Mouse (Mus musculus): ENCODE results near the gene St8sia1.
A peak's percentile ranks its signal among the peaks of the same experiment; 100 is the strongest.

St8sia1 gene

DNA sequence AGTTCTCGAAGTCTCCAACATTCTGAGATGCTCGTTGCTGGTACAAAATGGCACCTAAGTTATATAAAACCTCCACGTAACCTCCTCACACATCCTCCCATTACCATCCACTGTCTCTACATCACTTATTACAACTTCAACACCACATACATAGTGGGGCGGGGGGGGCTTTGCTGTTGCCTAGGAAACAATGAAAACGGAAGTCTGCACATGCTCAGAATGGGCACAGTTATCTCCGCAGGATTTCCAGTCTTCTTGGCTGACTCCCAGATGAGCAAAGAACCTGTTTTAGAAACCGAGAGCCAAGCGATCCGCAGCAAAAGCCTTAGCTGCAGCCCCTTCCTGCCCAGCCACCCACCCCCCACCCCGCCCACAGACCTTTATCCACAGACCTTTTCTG is 174.5 kb downstream of the St8sia1 start:
- DNase-seq (ENCODE audit: low read depth, low spot score): no peak

DNA sequence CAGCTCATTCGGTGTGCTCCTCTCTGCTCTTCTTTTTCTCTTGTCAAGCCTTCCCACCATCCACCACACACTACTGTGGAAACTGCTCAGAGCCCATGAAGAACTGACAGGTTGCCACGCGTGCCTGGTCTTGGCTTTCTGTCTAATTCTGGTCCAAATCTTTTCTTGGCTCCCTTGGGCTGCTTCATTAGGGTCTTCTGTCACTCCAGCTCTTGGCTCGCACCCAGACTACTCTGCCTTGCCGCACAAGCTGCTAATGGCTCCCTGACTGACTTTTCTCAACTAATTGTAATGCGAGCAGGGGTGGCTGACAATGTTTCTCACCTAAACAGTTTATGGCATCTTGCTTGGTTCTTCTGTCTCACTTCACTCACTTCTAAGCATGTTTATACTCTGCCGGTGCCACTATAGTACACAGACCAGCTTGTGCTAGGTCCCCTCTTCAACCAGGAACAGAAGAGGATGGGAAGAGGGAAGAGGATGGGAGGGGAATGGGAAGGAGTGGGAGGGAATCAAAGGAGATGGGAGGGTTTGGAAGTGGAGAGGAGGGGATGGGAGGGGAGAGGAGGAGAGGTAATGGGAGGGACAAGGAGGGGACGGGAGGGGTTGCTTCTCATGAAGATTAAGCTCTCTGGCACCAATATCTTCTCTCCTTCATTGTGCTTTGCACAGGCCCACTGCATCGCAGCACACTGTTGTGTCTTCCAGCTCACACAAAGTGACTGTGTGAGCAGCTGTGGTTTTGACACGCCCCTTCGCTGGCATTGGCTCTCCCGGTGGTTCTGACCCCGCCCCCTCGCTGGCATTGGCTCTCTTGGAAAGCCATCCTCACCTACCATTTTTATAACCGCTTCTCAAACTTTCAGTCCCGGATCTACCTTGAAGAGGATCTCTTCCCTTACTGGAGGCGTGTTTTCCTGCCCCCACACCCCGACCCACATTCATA is 175.9 kb downstream of the St8sia1 start:
- DNase-seq (ENCODE audit: low read depth, low spot score): no peak

DNA sequence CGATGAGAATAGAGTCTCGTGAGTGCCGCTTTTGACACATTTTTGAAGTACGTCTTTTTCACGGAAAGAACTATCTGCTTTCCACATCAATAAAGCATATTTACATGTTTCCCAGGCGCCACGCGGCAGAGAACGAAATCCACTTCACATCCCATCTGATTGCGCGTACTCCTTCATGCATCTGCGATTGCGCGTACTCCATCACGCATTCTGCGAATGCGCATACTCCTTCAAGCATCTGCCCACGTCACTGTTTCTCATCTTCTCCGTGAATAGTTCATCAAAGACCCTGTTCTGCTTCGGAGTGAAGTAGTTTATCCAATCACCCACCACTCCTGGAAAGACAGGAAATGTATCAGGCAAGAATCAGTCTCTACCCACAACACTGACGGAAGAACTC is 178.1 kb downstream of the St8sia1 start:
- no peak for DNase-seq (ENCODE audit: low read depth, low spot score)

DNA sequence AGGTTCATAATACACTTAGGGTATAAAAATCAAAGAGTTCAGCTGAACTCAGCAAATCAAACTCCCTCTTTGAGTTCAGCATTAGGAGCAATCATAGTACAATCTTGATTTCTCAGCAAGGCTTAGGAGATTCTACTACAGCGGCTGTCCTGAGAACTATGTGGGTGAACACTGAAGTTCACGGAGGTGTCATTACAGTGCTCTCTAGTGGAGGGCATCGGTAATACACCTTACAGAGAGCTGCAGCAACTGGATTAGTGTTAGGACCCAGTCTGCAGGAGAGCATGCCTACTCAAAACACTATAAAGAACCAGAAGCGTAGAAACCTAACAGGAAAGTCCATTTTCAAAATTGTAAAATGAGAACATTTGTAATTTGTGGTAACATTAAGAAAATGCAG is 178.9 kb downstream of the St8sia1 start:
- DNase-seq (ENCODE audit: low read depth, low spot score): peak; percentile 43

DNA sequence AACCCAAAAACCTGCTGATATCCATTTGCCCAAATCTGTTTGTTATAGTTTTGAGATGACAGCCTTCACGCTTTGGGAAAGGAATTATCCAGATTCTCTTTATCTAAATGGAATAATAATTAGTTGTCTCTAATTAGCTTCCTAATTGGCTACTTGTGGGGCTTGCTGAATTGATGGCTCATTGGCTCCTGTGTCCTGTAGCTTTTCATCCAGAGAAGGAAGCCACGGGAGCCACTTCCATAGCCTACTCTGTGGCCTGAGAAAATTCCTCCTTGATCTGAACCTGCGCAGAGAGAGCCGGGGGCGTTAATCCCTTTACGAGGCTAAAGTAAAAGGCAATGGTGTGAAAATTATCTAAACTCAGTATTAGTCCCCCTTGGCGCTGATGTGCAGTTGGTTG is 183.0 kb downstream of the St8sia1 start:
- no peak for DNase-seq (ENCODE audit: low read depth, low spot score)

DNA sequence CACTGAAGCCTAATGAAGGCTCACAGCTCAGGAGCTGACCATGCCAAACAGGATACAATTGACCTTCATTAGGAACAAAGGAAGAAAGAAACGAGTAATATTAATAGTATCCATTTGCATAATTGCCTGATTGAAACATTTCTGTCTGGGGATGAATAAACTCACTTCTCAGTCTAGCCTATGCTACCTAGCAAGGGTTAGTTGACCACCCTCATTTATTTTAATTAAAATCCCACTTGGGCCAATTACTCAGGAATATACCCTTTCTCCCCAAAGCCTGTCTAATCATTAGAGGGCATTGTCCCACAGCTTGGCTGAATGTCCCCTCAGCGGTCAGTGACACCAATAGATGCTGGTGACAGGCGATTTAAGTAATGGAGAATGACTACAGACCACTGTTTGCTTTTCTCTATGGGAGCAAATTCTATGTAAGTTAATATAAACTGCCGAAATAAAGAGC is 183.6 kb downstream of the St8sia1 start:
- DNase-seq (ENCODE audit: low read depth, low spot score): no peak

DNA sequence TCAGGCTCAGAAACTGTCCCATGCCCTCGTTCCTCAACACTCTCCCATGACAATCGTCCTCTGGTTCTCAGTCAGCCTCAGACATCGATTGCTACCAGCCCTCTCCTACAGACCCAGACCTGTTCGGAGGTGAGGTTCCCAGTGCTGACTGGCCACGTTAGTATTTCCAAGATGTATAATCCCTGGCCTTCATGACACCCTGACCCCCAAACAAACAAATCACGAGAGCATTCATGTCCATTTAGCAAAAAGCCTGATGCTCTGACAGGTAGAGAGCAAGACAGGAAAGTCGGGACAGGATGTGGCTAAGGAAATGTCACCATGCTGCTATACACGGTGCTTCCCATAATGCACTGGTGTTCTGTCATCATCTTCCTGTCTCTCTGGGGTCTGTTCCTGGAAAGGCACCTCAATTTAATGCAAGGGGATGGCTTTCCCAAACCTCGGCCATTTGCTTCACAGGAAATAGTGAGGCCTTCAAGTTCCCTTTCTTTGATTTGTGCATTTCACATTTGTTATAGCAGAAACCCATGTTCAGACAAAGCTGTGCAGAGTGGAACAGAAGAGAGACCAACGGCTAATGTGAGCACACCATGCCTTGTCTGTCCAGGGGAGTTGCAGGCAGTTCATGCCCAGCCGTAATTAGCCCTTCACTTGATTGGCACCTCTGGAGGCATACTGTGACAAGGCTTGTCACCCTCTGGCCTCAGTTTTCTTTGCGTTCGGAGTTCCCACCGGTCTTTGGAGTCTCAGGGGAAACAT is 184.3 kb downstream of the St8sia1 start:
- DNase-seq (ENCODE audit: low read depth, low spot score): no peak

DNA sequence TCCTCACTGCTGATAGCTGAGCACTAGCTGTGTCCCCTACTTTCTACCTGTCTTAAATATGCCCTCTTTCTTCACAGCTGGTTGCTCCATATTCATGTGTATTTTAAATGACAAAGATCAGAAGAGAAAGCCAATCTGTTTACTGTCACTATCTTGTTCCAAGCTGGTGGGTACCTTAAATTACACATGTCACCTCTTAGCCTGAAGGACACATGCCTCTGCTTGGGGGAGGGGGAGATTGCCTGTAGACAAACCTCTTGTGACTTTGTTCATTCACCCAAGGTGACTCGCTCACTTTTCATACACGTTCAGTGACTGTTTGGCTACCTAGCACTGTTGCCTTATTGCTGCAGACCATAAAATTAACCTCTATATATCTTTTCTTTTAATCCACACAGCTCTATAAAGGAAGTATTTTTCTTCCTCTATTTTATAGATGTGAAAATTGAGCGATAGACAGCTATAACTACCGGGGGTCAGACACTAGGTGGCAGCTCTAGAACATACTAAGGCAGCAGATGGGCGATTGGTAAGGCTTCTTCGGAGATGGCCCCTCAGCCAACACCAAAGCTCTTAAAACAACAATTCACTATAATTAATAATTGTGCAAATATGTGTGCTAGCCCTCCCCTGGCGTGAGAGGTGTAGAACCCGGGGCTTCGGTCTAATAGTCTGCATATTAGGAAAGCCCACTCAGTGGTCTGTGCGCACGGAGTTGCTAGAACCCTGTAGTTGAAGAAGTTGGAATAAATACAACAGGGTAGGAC is 185.0 kb downstream of the St8sia1 start:
- peak; percentile 32 for DNase-seq (ENCODE audit: low read depth, low spot score)

DNA sequence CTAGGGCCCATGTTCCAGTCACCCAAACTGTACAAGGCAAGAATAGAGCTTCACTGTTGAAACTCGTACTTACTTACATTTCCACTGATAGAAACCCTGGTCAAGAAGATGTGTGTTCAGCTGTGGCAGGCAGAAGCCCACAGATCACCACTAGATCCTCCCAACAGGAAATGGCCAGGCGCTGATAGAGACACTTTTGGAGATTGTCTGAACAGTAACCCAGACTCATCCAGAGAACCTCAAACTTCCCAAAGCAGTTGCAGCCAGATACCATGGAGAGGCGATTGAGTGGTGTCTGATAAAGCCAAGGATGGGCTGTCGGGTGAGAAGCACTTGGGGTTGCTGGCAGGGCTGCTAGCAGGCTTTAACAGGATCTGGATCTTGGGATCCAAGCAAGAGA is 187.3 kb downstream of the St8sia1 start:
- no peak for DNase-seq (ENCODE audit: low read depth, low spot score)

DNA sequence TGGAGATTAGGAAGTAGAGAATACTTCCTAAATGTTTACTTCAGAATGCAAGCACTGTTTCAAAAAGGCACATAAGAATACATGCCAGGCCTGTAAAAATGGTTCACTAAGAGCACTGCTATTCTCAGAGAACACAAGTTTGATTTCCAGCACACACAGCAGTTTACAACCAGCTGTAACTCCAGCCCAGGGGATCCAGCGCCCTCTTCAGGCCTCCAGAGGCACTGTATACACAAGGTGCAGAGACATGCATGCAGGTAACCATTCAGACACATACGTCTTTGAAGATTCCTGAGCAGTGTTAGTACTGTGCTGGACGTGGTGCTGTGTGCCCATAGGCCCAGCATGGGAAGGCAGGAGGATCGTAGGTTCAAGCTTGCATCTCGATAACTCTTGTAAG is 190.7 kb downstream of the St8sia1 start:
- no peak for DNase-seq (ENCODE audit: low read depth, low spot score)

DNA sequence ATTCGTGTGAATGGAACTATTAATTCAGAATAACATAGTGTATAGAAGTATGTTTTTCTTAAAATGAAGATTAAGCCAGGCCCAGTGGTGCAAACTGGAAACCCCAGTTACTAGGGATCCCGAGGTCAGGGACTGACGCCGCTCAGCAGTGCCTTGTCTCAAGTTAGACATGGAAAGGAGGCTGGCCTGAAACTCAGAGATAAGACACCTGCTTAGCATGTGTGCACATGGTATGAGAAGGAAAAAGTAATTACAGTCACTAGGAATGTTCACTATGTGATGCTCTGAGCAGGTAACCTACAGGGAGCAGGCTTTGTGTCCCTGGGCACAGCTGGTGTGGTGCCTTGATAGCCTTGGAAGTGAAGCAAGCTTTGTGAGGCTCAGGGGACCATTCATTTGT is 192.6 kb downstream of the St8sia1 start:
- DNase-seq (ENCODE audit: low read depth, low spot score): no peak

All from retina, adult 2 months (tissue).